Mouse (Mus musculus) olfactory bulb, adult 2 months (tissue): ENCODE results near the gene Gm9736.
"Not testable (repeated sequence)": the region's sequence is repeated elsewhere in the genome, so short reads cannot be mapped to it uniquely, and the experiment has no call there.

Experiments
- CTCF ChIP-seq: fragments of 200-500 bp; IDR thresholded peaks from 2 replicates; pipeline ENCODE4 v1.5.1; 2012; ENCODE audit warnings: low read depth, mild to moderate bottlenecking, low read length, moderate library complexity; ENCODE audit not compliant: insufficient read depth
- POLR2A ChIP-seq: fragments of 200-500 bp; IDR thresholded peaks from 2 replicates; pipeline ENCODE4 v1.6.1; 2012; ENCODE audit warnings: mild to moderate bottlenecking, low read depth, low read length, moderate library complexity; ENCODE audit not compliant: insufficient read depth

DNA sequence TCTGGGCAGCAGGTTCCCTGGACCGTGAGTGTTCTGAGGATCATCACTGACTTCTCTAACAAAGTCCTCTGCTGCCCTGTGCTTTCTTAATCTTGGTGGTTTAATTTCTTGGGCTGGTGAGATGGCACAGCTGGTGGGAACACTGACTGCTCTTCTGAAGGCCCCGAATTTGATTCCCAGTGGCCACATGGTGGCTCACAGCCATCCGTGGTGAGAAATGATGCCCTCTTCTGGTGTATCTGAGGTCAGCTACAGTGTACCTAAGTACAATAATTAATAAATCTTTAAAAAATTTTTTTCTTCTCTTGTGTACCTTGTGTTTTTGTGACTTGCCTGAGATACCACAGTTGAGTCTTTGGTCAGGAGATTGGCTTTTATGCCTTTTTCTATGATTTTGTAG lies 1.2 kb upstream of the Gm9736 start:
- not testable (repeated sequence) for TF ChIP-seq CTCF, POLR2A
